Mouse (Mus musculus) liver, embryonic 14.5 days (tissue): ENCODE data around the gene Zfr.

Source experiments
- CTCF ChIP-seq: IDR thresholded peaks from 2 replicates; pipeline ENCODE4 v1.5.1; 2016; ENCODE audit warnings: antibody characterized with exemption, low read depth, control low read depth
- EP300 ChIP-seq: IDR thresholded peaks from 2 replicates; pipeline ENCODE4 v1.6.1; 2016; ENCODE audit warnings: antibody characterized with exemption, low read depth

DNA sequence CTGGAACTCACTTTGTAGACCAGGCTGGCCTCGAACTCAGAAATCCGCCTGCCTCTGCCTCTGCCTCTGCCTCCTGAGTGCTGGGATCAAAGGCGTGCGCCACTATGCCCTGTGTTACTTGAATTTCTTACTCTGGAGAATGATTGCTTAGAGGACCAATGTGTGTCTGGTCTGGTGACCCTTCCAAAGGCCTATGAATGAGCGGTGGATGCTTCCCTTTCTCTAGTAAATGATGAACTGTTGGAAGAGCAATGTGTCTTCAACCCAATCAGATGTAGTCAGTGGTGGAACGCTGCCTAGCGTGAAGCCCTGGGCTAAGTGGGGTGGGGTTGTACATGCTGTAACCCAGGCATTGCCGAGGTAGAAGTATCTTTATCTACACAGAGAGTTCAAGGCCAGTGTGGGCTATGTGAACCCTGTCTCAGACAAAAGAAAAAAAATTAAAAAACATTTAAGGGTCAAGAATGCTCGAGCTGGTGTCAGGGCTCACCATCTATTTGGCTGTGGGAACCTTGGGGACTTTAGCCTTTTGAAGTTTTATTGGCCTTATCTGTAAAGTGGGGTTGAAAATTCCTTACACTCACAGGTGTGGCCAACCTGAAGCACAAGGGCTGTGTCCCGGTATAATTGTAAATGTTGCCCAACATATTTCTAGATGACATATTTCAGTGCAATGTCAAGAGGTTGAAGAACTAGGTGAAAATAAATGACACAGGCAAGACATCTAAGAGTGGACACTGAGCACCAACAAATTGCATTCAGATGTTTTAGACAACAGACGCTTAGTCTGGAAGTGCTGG, 101.2 kb downstream of the Zfr start:
- TF ChIP-seq CTCF: no peak
- TF ChIP-seq EP300: no peak
